Mouse (Mus musculus): ENCODE measurements around the gene Ifnl3. TPM values are rescaled to one million over a fixed set of nuclear protein-coding genes. Genes with fewer than 3 reads are reported as not detected.
"Not testable (repeated sequence)": the region's sequence is repeated elsewhere in the genome, so short reads cannot be mapped to it uniquely, and the experiment has no call there.

Gene Ifnl3
- not detected in 2 replicates for polyA plus RNA-seq (2014; fragmentation: Nextera tagmentation; extraction: Ambion mirVana)

- H3K9me3 ChIP-seq (ENCODE audit: control insufficient read depth, low read length); H3K9ac ChIP-seq (replicated peaks; ENCODE audit: low read length); H3K4me2 ChIP-seq (ENCODE audit: low read length); H3K27ac ChIP-seq (replicated peaks; ENCODE audit: low read depth, low read length); ATAC-seq (ENCODE audit: low FRiP score, low TSS enrichment); DNase-seq; H3K4me3 ChIP-seq (replicated peaks; ENCODE audit: low read depth, low read length); H3K36me3 ChIP-seq (ENCODE audit: control insufficient read depth, insufficient read depth, low read length); H3K27me3 ChIP-seq (ENCODE audit: control insufficient read depth, insufficient read depth, low read length); H3K4me1 ChIP-seq (ENCODE audit: control insufficient read depth, insufficient read depth, low read length): not testable (repeated sequence)
- 76% methylated on average over 5 of the region's 6 CpGs for WGBS
These were observed at the start of gene Ifnl3 for GRCm38 (mm10) chr7:28522536-28522935. Gene Ifnl3 (plus strand): TSS chr7:28522836.

- no peaks in the 10 kb centered on the region for H3K36me3 ChIP-seq (ENCODE audit: control insufficient read depth, insufficient read depth, low read length)
- no peaks in the 10 kb centered on the region for H3K4me1 ChIP-seq (ENCODE audit: control insufficient read depth, insufficient read depth, low read length)
- no peak overlapping the region for H3K4me3 ChIP-seq (replicated peaks; ENCODE audit: low read depth, low read length)
- no peak overlapping the region for H3K9ac ChIP-seq (replicated peaks; ENCODE audit: low read length)
- H3K9me3 ChIP-seq (ENCODE audit: control insufficient read depth, low read length), result no peaks in the 10 kb centered on the region
- no peak overlapping the region for H3K27ac ChIP-seq (replicated peaks; ENCODE audit: low read depth, low read length)
- no peak overlapping the region for H3K4me2 ChIP-seq (ENCODE audit: low read length)
- H3K27me3 ChIP-seq (ENCODE audit: control insufficient read depth, insufficient read depth, low read length), result no peaks in the 10 kb centered on the region
- no peak for ATAC-seq (ENCODE audit: low FRiP score, low TSS enrichment)
- DNase-seq, result no peak
- 94% methylated on average over 6 of the region's 6 CpGs for WGBS
These were observed 46.4 kb upstream of the Ifnl3 start for GRCm38 (mm10) chr7:28476191-28476590.

- 88% methylated on average over 5 of the region's 5 CpGs for WGBS
- Histone ChIP-seq H3K36me3 (ENCODE audit: control insufficient read depth, insufficient read depth, low read length) (no peaks in the 10 kb centered on the region), H3K4me1 (ENCODE audit: control insufficient read depth, insufficient read depth, low read length) (no peaks in the 10 kb centered on the region), H3K27ac (replicated peaks; ENCODE audit: low read depth, low read length) (no peak overlapping the region), H3K4me2 (ENCODE audit: low read length) (no peak overlapping the region), H3K9ac (replicated peaks; ENCODE audit: low read length) (no peak overlapping the region), H3K9me3 (ENCODE audit: control insufficient read depth, low read length) (no peaks in the 10 kb centered on the region), H3K4me3 (replicated peaks; ENCODE audit: low read depth, low read length) (no peak overlapping the region), H3K27me3 (ENCODE audit: control insufficient read depth, insufficient read depth, low read length) (no peaks in the 10 kb centered on the region)
- DNase-seq (no peak), ATAC-seq (ENCODE audit: low FRiP score, low TSS enrichment) (no peak)
These were observed 45.3 kb upstream of the Ifnl3 start for GRCm38 (mm10) chr7:28477363-28477762.

- no peak overlapping the region for H3K9ac ChIP-seq (replicated peaks; ENCODE audit: low read length)
- ATAC-seq (ENCODE audit: low FRiP score, low TSS enrichment) (no peak), DNase-seq (no peak)
- no peaks in the 10 kb centered on the region for H3K27me3 ChIP-seq (ENCODE audit: control insufficient read depth, insufficient read depth, low read length)
- H3K4me1 ChIP-seq (ENCODE audit: control insufficient read depth, insufficient read depth, low read length), result no peaks in the 10 kb centered on the region
- no peak overlapping the region for H3K4me2 ChIP-seq (ENCODE audit: low read length)
- no peak overlapping the region for H3K27ac ChIP-seq (replicated peaks; ENCODE audit: low read depth, low read length)
- no peak overlapping the region for H3K4me3 ChIP-seq (replicated peaks; ENCODE audit: low read depth, low read length)
- H3K36me3 ChIP-seq (ENCODE audit: control insufficient read depth, insufficient read depth, low read length), result no peaks in the 10 kb centered on the region
- H3K9me3 ChIP-seq (ENCODE audit: control insufficient read depth, low read length), result no peaks in the 10 kb centered on the region
- 9% methylated on average over 8 of the region's 8 CpGs for WGBS
These were observed 43.8 kb upstream of the Ifnl3 start for GRCm38 (mm10) chr7:28478854-28479253.

GRCm38 (mm10) chr7:28482854-28483253 is 39.8 kb upstream of the Ifnl3 start:
- 84% methylated on average over 11 of the region's 11 CpGs for WGBS
- no peaks in the 10 kb centered on the region for H3K9me3 ChIP-seq (ENCODE audit: control insufficient read depth, low read length)
- no peaks in the 10 kb centered on the region for H3K4me1 ChIP-seq (ENCODE audit: control insufficient read depth, insufficient read depth, low read length)
- H3K27me3 ChIP-seq (ENCODE audit: control insufficient read depth, insufficient read depth, low read length), result peaks cover 5% of the 10 kb centered on the region; the same call in 1 of the 2 replicates
- no peak overlapping the region for H3K4me2 ChIP-seq (ENCODE audit: low read length)
- H3K4me3 ChIP-seq (replicated peaks; ENCODE audit: low read depth, low read length), result no peak overlapping the region
- no peak overlapping the region for H3K27ac ChIP-seq (replicated peaks; ENCODE audit: low read depth, low read length)
- ATAC-seq (ENCODE audit: low FRiP score, low TSS enrichment) (no peak), DNase-seq (no peak)
- H3K36me3 ChIP-seq (ENCODE audit: control insufficient read depth, insufficient read depth, low read length), result no peaks in the 10 kb centered on the region
- H3K9ac ChIP-seq (replicated peaks; ENCODE audit: low read length), result no peak overlapping the region

GRCm38 (mm10) chr7:28484192-28484591 is 38.4 kb upstream of the Ifnl3 start:
- H3K36me3 ChIP-seq (ENCODE audit: control insufficient read depth, insufficient read depth, low read length), result no peaks in the 10 kb centered on the region
- no peaks in the 10 kb centered on the region for H3K9me3 ChIP-seq (ENCODE audit: control insufficient read depth, low read length)
- DNase-seq (no peak), ATAC-seq (ENCODE audit: low FRiP score, low TSS enrichment) (no peak)
- no peak overlapping the region for H3K4me3 ChIP-seq (replicated peaks; ENCODE audit: low read depth, low read length)
- peaks cover 10% of the 10 kb centered on the region for H3K27me3 ChIP-seq (ENCODE audit: control insufficient read depth, insufficient read depth, low read length)
- H3K9ac ChIP-seq (replicated peaks; ENCODE audit: low read length), result no peak overlapping the region
- H3K4me1 ChIP-seq (ENCODE audit: control insufficient read depth, insufficient read depth, low read length), result no peaks in the 10 kb centered on the region
- WGBS, result 34% methylated on average over 4 of the region's 4 CpGs
- H3K4me2 ChIP-seq (ENCODE audit: low read length), result no peak overlapping the region
- no peak overlapping the region for H3K27ac ChIP-seq (replicated peaks; ENCODE audit: low read depth, low read length)

- DNase-seq, result peak; percentile 33
- Histone ChIP-seq H3K9ac (replicated peaks; ENCODE audit: low read length) (no peak overlapping the region), H3K27me3 (ENCODE audit: control insufficient read depth, insufficient read depth, low read length) (peaks cover 10% of the 10 kb centered on the region), H3K27ac (replicated peaks; ENCODE audit: low read depth, low read length) (no peak overlapping the region), H3K36me3 (ENCODE audit: control insufficient read depth, insufficient read depth, low read length) (no peaks in the 10 kb centered on the region), H3K9me3 (ENCODE audit: control insufficient read depth, low read length) (no peaks in the 10 kb centered on the region), H3K4me3 (replicated peaks; ENCODE audit: low read depth, low read length) (peak overlapping the region; percentile 19; the same call in 1 of the 2 replicates), H3K4me2 (ENCODE audit: low read length) (peak overlapping the region; percentile 47), H3K4me1 (ENCODE audit: control insufficient read depth, insufficient read depth, low read length) (no peaks in the 10 kb centered on the region)
- 5% methylated on average over 16 of the region's 16 CpGs for WGBS
- no peak for ATAC-seq (ENCODE audit: low FRiP score, low TSS enrichment)
These were observed 34.6 kb upstream of the Ifnl3 start for GRCm38 (mm10) chr7:28488030-28488491.

GRCm38 (mm10) chr7:28490410-28490809 is 32.2 kb upstream of the Ifnl3 start:
- ATAC-seq (ENCODE audit: low FRiP score, low TSS enrichment) (no peak), DNase-seq (peak; percentile 61)
- Histone ChIP-seq H3K27me3 (ENCODE audit: control insufficient read depth, insufficient read depth, low read length) (peaks cover 10% of the 10 kb centered on the region), H3K27ac (replicated peaks; ENCODE audit: low read depth, low read length) (no peak overlapping the region), H3K4me1 (ENCODE audit: control insufficient read depth, insufficient read depth, low read length) (peaks cover 3% of the 10 kb centered on the region; the same call in 1 of the 2 replicates), H3K4me3 (replicated peaks; ENCODE audit: low read depth, low read length) (no peak overlapping the region), H3K36me3 (ENCODE audit: control insufficient read depth, insufficient read depth, low read length) (no peaks in the 10 kb centered on the region), H3K4me2 (ENCODE audit: low read length) (no peak overlapping the region), H3K9me3 (ENCODE audit: control insufficient read depth, low read length) (no peaks in the 10 kb centered on the region), H3K9ac (replicated peaks; ENCODE audit: low read length) (no peak overlapping the region)
- WGBS, result 4% methylated on average over 10 of the region's 10 CpGs

- Histone ChIP-seq H3K9me3 (ENCODE audit: control insufficient read depth, low read length) (no peaks in the 10 kb centered on the region), H3K4me2 (ENCODE audit: low read length) (no peak overlapping the region), H3K9ac (replicated peaks; ENCODE audit: low read length) (no peak overlapping the region), H3K27ac (replicated peaks; ENCODE audit: low read depth, low read length) (no peak overlapping the region), H3K36me3 (ENCODE audit: control insufficient read depth, insufficient read depth, low read length) (no peaks in the 10 kb centered on the region), H3K27me3 (ENCODE audit: control insufficient read depth, insufficient read depth, low read length) (peaks cover 10% of the 10 kb centered on the region), H3K4me3 (replicated peaks; ENCODE audit: low read depth, low read length) (no peak overlapping the region), H3K4me1 (ENCODE audit: control insufficient read depth, insufficient read depth, low read length) (peaks cover 6% of the 10 kb centered on the region; the same call in 1 of the 2 replicates)
- WGBS, result 38% methylated on average over 14 of the region's 14 CpGs
- ATAC-seq (ENCODE audit: low FRiP score, low TSS enrichment) (no peak), DNase-seq (no peak)
These were observed 31.7 kb upstream of the Ifnl3 start for GRCm38 (mm10) chr7:28490903-28491302.
